Mouse (Mus musculus): ENCODE results near the gene Scgb2a2.
"Not testable (repeated sequence)": the region's sequence is repeated elsewhere in the genome, so short reads cannot be mapped to it uniquely, and the experiment has no call there.

The Scgb2a2 gene

DNA sequence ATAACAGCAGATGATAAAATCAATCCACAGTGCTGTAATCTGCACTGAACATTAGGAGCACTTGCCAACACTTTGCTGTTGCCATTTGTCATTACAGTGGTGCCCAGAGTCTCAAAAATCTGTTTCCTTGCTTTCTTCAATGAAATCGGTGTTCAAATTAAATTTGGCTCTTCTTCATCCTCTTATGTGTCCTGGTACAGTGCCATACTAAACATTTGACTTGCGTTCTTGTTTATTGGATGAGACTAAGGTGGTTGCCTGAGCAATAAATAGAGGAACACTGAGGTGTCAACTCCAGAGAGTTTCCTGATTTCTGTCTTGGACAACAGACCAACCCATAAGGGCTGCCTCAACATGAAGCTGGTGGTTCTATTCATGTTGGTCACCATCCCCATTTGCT lies at the start of gene Scgb2a2:
TSS of gene Scgb2a2 (plus strand) at position 301 of the 400 bp plus-strand sequence.
- no peak for DNase-seq (ENCODE audit: low spot score in 2 of 2)

DNA sequence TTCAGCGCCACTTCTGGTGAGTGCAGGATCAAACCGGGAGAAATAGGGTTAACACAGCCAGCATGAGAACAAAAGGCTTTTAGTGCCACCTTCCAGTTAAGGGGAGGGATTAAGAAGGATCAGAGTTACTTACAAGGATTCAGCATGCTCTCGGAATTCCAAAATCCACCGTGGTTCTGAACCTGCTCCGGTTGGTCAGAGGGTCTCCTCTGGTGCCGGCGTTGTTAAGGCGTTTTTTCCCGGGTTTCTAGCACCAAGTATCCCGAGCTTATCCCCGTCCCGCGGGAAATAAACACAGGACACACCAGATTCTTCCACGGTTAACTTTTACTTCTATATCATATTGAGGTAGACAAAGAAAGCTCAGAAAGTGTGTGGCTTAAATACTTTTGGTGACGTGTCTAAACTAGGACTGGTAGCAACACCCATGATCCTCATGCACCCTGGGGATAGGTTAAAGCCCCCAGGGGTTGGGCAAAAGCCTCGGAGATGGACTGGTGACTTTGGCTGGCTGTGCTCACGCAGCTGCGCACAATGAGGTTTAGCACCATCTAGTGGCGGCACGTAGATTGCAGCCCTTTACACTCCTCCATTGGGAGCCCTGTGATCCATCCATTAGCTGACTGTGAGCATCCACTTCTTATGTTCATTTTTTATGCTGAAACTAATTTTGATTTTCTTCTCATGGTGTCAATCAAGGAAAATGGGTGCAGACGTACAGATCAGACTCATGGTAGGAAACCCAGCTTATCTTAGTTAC lies 10.6 kb upstream of the Scgb2a2 start:
- peak; percentile 37 to 52 for DNase-seq (ENCODE audit: low spot score in 2 of 2)

DNA sequence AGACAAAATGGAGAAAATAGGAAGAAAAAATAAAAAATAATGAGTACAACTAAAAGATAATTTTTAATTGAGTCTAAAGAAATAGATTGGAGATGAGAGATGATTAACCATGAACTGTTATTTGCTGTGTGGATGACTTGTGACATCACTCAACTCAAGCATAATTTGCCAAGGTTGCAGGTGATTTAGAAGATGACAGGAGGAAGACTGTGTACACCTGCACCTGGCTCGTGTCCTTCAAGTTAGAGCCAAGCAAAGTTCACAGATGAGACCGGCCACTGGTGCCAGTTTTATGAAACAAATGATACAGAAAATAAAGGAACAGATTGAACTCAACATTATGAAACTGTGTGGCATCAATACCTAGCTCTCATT lies 10.0 kb upstream of the Scgb2a2 start:
- DNase-seq (ENCODE audit: low spot score in 2 of 2) = no peak

DNA sequence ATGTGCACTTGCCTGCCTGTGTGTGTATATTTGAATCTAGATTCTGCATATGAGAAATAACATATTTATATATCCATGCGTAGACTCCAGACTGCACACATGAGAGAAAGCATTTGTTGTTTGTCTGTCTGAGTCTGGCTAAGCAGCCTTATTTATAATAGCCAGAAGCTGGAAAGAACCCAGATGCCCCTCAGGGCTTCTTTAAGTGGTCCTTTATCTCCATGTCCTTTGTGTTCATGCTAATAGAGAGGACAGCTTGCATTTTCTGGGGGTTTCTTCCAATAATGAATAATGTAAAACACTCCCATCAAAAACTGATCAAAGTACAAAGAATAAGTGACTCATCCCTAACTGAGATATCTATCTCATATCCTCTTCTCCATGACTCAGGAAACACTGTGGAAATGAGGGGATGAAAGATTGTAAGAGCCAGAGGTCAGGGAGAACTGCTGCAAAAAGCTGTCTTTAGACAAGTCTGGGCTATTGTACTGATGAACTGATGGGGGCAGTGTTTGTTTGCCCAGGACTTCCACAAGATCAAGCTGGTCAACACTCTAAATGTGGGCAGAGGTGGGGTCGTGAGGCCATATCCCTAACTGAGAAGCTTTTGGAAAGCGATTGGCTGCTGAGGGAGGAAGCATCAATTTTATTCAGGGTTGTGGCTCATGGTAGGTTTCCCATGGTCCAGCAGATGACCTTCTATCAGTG lies 2.2 kb downstream of the Scgb2a2 start:
- DNase-seq (ENCODE audit: low spot score in 2 of 2) = not testable (repeated sequence)

DNA sequence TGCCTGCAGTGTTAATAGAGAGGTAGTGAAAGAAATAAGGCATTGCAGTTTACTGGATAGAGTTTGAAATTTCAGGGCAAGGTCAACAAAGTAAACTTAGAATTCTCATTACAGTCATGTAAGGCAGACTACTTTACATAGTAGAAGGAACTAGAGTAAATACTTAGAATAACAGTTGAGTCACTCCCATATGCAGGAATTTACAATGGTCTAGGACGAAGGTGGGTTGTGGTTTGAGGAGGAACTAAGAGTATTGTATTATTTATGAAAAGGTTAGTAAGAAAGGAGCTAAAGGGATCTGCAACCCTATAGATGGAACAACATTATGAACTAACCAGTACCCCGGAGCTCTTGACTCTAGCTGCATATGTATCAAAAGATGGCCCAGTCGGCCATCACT lies 13.5 kb downstream of the Scgb2a2 start:
- DNase-seq (ENCODE audit: low spot score in 2 of 2) = not testable (repeated sequence)

DNA sequence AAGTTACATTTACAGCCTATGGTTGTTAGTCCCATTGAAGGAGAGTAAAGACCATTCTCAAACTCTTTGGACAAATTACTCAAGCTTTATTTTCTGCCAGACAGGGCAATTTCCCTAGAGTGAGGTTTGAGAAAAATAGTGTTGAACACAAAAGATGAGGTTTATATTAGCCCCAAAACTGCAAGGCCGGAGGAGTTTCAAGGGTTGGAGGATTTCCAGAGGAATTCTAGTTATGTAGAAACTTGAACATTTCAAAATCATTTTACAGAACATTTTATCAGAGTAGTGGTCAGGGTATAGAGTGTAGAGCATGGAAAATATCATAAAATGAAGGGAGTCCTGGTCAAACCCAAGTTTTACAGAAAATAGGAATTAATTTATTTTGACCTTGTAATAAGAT lies 17.5 kb downstream of the Scgb2a2 start:
- no peak for DNase-seq (ENCODE audit: low spot score in 2 of 2)

DNA sequence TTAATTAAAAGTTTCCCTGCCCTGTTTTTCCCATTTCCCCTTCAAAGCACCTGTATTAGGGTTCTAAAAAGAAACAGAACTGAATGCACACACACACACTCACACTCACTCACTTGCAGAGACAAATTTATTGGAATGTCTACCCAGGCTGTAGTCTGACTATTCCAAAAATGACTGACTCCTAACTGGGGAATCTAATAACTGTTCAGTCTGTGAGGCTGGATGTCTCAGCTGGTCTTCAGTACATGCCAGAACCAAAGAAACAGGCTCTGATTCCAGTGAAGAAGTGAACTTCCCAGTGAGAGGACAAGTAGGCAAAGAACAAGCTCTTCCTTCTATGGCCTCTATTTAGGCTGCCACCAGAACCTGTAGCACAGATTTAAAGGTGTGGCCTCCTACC lies 18.1 kb downstream of the Scgb2a2 start:
- DNase-seq (ENCODE audit: low spot score in 2 of 2) = no peak

DNA sequence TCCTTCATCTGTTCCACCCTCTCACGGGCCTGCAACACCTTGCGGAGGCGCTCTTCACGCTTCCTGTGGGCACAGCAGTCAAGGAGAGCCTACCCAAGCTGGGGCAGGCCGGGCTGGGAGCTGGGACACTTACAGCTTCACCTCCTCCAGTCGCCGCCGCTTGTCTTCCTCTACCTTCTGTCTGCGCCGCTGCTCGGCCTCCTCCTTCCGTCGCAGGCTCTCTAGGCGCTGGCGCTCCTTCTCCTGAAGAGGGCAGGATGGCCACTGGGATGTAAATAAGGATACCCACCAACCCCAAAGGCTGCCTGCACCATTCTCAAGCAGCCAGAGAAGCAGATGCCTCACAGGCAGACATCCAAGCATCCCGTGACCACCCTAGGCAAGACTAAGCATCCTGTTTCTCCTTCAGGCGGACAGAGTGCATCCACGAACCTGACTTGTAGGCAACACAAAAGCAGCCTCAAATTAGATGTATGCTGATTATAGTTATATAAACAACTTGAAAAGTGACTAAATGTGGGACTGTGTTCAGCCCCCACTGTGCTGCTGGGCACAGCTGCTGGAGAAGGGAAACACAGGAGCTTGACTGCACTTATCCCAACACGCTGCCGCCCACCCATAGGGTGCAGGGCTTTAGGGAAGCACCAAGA lies 30.9 kb downstream of the Scgb2a2 start:
- DNase-seq (ENCODE audit: low spot score in 2 of 2) = no peak

DNA sequence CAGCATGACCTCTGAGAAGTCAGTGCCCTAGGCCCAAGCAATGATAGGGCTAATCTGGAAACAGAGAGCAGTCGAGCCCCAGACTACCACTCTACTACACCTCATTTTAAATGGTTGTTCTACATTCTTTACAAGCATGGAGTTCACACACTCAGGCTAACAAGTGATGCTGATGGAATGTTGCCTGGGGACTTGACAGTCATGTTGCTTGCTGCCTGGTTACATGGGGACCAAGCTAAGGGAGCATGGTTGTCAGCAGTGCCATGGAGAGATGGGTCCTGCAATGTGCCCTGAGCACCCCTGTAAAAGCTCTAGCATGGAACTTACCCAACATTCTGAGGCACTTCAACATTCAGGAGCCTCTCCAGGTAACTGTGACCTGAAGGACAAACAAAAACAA lies 39.0 kb downstream of the Scgb2a2 start:
- DNase-seq (ENCODE audit: low spot score in 2 of 2) = no peak

DNA sequence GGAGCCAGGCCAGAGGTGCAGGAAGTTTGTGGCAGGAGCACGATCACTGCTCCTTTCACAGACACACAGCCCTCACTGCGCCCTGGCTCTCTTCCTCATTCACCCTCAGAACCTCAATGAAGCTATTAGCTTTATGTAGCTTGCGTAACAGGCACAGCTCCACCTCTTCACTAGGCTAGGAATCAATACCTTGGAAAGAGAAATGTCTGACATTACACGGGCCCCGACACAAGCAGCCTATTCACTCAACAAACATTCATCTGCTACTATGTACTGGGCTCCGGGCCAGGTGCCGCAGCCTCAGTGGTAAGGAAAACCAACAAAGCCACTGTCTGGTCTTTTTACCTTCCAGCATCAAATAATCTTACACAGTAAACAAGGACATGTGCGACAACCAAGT lies 39.4 kb downstream of the Scgb2a2 start:
- no peak for DNase-seq (ENCODE audit: low spot score in 2 of 2)

DNA sequence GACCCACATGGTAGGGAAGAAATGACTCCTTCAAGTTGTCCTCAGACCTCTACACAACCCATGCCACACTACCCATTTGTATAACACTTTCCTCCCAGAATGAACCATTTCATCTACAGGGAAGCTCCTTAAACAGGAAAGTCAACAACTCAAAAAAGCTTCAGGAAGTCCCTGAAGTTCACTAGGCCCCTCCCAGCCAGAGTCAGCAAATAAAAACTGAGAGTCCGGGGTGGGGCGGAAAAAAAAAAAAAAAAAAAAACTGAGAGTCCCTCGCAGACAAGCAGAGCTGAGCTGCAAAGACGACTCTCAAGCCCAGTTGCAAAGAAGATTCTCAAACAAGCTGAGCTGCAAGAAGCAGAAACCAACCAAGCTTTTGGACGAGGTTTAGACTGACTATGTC lies 48.7 kb downstream of the Scgb2a2 start:
- no peak for DNase-seq (ENCODE audit: low spot score in 2 of 2)

DNA sequence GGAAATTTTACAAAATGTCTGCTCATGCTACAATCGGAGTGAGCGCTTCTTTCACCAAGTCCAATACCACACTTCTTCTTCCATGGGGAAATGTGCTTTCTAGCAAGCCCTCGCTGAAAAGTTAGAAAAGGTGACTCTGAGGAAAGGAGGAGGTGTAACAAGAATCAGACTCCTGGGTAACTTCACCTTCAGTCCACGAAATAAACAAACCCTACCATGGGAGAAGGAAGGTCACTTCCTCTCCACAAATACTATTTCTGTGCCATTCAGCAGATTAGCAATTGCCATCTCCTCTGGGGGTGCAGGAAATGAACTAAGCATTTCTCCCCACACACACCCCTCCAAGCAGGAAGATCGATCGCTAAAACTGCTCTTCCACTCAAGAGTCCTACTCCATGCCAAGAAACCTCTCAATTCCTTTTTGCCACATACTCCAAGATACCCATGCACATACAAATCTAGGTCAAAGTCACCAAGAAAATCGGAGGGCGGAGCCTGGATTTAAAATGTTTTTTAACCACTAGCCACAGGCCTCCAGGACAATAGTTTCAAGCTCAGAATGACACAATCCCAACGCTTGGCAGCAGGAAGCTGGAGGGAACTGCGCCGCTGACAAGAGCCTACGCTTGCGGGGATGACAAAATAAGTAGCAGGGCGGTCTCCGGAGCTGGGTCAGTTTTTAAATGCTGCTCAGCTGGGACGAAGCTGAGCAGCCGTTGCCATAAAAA lies 51.1 kb downstream of the Scgb2a2 start:
- peak in 1 of 2 experiments; percentile 25 for DNase-seq (ENCODE audit: low spot score in 2 of 2)

DNA sequence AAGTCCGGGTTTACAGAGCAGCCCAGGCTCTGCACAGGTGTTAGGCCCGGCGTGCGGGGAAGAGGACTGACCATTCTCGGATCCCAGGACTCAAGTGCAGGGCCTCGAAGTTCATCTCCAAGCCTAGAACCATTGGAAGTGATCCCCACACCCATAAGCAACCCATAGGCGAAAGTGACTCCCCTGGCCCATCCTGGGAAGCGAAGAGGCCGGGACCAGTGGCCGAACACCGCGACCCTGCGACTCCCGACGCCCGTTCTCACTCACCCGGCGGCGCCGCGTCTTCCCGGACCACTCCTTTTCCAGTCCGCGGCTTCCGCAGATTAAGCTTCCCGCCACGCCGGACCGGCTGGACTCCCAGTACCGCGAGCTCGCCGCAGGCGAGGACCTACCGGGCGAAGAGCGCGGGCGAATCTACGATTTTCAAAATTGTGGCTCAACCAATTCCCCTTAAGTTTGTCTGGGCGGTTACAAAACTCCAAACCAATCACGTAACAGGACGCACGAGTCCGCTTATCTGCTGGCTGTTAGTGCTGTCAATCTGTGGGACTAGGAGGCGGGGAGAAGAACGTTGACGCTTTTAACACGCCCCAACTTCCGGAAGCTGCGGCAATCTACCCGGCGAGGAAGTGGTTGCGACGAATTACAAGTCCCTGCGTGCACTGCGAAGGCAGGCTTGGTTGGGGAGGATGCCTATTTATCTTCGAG lies 51.9 kb downstream of the Scgb2a2 start, which contains the start of gene Incenp:
TSS of gene Incenp (minus strand) at position 480 of the 708 bp plus-strand sequence.
- peak; percentile 97 to 98 for DNase-seq (ENCODE audit: low spot score in 2 of 2)

DNA sequence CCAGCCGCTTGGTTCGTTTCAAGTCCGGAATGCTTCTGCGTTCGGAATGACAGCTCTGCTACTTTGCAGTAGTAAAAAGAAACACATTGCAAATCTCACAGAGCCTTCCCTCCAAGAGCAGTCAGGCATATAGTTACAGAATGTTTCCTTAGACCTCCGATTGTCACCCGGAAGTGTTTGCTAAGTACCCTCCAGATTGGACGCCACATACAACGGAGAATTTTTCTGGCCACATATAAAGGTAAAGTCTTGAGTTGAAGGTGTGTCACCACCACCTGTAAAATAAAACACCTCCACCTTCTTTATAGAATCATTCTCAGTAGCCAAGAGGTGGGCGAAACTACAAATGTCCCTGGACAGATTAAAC lies 52.4 kb downstream of the Scgb2a2 start:
- DNase-seq (ENCODE audit: low spot score in 2 of 2) = no peak

DNA sequence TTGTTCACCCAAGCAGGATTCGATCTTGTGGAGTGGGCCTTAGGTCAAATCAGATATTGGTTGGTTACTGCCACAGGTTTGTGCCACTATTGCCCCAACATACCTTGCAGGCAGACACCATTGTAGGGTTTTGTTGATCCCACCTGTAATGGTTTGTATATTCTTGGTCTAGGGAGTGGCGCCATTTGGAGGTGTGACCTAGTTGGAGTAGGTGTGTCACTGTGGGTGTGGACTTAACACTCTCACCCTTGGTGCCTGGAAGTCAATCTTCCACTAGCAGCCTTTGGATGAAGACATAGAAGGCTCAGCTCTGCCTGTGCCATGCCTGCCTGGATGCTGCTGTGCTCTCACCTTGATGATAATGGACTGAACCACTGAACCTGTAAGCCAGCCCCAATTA lies 53.3 kb downstream of the Scgb2a2 start:
- DNase-seq (ENCODE audit: low spot score in 2 of 2) = not testable (repeated sequence)

Measured in heart, adult 9 months (tissue).